Mouse (Mus musculus): ENCODE results near the gene Gm20517. TPM values are rescaled to one million over a fixed set of nuclear protein-coding genes. Genes with fewer than 3 reads are reported as not detected.

The Gm20517 gene
- 1 to 10 TPM; 3.0 to 3.5 TPM for total RNA-seq (2021)

DNA sequence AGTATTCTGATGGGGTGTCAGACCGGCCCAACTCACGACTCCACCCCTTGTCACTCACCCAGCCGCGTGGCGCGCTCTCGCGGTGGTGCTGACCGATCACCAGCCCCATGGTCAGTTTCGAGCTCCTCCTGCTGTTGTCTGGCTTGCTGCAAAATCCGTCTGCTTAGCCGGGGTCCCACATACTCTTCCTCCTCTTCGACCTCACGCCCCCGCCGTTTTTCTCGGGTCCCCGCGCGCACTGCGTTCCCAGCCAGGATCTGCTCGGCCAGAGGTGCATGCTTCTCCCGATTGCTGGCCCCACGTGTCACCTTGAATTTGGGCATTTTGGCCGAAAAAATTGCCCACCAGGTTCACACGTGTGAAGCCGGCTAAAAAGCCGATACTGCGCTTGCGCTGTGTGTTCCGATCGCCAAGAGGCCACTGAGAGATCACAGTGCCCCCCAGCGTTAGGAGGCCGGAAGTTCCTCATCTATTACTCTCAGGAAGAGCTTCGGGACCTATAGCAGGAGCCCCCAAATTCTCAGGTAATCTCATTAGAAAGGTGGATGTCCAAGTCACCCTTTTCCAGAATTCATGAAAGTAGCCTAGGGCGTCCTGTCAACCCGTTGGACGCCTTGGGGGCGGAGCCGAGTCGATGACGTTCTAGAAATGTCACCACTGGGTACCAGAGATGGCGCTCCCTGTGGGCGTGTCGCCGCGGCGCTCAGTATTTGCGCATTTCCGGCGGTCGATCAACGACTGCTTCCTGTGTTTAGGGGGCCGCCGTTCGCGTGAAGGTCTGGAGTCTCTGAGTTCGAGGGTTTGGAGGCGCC is at the start of gene Gm20517, which contains the start of the genes Bysl and Med20:
Gene Gm20517 (plus strand): TSS at position 741 of the 812 bp plus-strand sequence.
Gene Bysl (minus strand): TSS at position 644 of the 812 bp plus-strand sequence.
Gene Med20 (plus strand): TSS at position 734 of the 812 bp plus-strand sequence.
- DNase-seq = peak; percentile 98 to 99
- intact Hi-C loops (cut with DNase I) = loop anchor here (5.0 kb wide), 2 partner anchors 66 to 239 kb away; no protein-coding TSS in a partner anchor

GRCm38 (mm10) chr17:47562875-47563274 is 48.5 kb upstream of the Gm20517 start:
- no peak for DNase-seq
- intact Hi-C loops (cut with DNase I) = no loop called here

GRCm38 (mm10) chr17:47564612-47565011 is 46.8 kb upstream of the Gm20517 start:
- intact Hi-C loops (cut with DNase I) = no loop called here
- no peak for DNase-seq

GRCm38 (mm10) chr17:47566133-47566532 is 45.3 kb upstream of the Gm20517 start:
- no peak for DNase-seq
- intact Hi-C loops (cut with DNase I) = no loop called here

DNA sequence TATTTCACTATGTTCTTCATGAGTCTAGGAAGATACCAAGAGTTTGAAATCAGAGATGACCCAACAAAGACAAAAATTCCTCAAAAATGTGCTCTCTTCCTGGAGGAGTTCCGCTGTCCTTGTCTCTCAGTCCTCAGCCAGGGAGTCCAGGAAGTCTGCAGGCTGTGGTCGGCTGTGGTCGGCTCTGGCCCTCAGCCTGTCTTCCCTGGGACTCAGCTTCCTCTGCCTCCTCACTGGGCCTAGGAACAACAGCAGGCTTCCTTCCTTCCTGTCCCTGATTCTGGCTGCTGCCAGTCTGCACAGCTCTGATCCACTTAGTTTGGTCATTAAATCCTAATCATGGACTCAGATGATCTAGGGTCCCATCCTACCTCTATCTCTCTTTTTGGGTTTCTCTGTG is 44.1 kb upstream of the Gm20517 start:
- intact Hi-C loops (cut with DNase I) = no loop called here
- DNase-seq = peak; percentile 41 to 45

GRCm38 (mm10) chr17:47568389-47568788 is 43.0 kb upstream of the Gm20517 start:
- no peak for DNase-seq
- intact Hi-C loops (cut with DNase I) = no loop called here

GRCm38 (mm10) chr17:47568951-47569527 is 42.4 kb upstream of the Gm20517 start:
- DNase-seq = no peak
- intact Hi-C loops (cut with DNase I) = no loop called here

GRCm38 (mm10) chr17:47571621-47572020 is 39.8 kb upstream of the Gm20517 start:
- intact Hi-C loops (cut with DNase I) = loop anchor here (5.0 kb wide), 1 partner anchor 44 kb away; no protein-coding TSS in a partner anchor
- DNase-seq = no peak

DNA sequence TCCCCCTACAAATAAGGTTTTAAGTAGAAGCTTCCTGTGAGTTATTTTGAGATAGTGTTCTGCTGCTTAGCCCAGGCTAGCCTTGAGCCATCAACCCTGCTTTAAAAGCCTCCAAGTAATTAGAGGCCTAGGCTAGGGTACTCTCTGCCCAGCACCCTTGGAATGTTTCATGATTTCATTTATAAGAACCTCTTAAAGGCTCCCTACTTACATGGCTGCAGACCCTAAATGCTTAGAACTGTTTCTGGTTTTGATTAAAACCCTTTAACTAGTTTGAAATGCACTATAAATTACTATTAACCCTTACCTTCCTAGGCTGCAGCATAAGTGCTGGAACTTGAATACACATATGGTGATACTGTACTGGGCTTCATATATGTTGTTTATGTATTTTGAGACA is 39.0 kb upstream of the Gm20517 start:
- intact Hi-C loops (cut with DNase I) = loop anchor here (5.0 kb wide), 1 partner anchor 45 kb away; no protein-coding TSS in a partner anchor
- DNase-seq = no peak

DNA sequence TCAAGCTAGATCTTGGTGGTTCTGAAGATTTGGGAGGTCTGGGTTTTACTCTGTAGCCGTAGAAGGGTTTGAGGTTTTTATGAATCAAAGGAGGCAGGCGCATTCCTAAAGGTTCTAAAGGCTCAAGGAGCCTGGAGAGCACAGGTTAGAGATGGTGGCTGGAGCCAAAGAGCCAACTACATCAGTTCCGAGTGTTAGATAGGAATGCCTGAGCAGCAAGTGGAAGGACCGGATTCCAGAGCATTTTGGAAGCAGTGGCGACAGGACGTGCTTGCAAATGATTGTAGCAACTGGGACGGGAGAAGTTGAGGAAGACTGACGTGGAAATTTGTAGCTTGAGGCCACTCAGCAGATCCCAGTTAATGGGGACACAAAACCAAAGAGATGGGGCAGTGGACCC is 37.4 kb upstream of the Gm20517 start:
- no peak for DNase-seq
- intact Hi-C loops (cut with DNase I) = loop anchor here (5.0 kb wide), 1 partner anchor 47 kb away; no protein-coding TSS in a partner anchor

DNA sequence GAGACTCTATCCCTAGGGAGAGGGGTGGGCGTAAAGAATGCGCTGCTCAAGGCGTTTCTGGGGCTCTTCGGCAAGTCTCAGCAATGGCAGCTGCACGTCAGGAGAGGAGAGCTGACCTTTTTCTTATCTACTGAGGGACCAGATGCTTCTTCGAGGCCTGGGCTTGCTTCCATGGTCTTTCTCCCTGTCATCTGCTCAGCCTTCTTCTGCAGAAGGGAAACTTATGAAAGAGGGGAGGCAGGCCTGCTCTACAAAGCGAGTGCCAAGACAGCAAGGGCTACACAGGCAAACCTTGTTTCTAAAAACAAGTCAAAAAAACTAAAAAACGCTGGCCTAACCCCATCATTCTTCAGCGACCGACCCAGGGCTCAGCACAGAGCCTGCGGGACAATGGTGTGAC is 36.6 kb upstream of the Gm20517 start:
- peak; percentile 57 to 60 for DNase-seq
- intact Hi-C loops (cut with DNase I) = loop anchor here (5.0 kb wide), 1 partner anchor 48 kb away; no protein-coding TSS in a partner anchor

DNA sequence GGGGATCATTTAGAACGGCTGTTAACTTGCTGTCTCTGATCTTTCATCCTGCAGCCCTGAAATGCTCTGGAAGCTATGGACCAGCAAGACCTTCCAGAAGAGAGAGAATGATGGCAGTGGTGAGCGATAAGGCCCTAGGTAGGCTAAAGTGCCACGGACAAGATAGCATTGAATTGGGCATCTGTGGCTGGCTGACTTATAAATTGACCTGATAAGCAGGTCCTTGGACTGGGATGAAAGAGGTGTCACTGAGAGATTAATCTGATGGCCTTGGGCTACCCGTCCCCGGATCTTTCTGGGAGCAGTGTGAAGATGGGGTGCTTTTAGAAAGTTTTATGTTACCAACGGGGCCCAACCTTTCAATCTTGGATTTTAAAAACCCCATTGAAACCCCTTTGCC is 32.7 kb upstream of the Gm20517 start:
- no peak for DNase-seq

GRCm38 (mm10) chr17:47580962-47581361 is 30.4 kb upstream of the Gm20517 start:
- intact Hi-C loops (cut with DNase I) = loop anchor here (5.0 kb wide), 1 partner anchor 39 kb away; no protein-coding TSS in a partner anchor
- no peak for DNase-seq

More for the DNA sequence above, 32.7 kb upstream of the Gm20517 start:
- intact Hi-C loops (cut with DNase I) = no loop called here

- no peak for DNase-seq
- intact Hi-C loops (cut with DNase I) = no loop called here
Observed at GRCm38 (mm10) chr17:47588517-47588916, 22.9 kb upstream of the Gm20517 start.

DNA sequence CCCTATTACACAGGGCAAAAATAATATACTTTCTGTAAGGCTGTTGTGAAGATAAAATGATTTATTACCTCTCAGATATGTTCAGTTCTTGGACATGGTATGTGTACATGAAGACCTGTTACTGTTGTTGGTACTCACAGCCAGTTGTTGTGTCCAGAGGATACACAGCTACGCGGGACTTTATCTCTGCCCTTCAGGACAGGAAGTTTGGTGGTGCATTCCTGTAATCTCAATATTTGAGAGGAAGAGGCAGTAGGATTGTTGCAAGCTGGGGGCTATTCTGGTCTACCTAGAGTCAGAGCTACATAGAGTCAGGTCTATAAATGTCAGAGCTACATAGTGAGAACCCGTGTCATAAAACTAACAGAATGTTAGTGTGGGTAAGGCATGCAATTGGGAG is 20.3 kb upstream of the Gm20517 start:
- intact Hi-C loops (cut with DNase I) = no loop called here
- no peak for DNase-seq

DNA sequence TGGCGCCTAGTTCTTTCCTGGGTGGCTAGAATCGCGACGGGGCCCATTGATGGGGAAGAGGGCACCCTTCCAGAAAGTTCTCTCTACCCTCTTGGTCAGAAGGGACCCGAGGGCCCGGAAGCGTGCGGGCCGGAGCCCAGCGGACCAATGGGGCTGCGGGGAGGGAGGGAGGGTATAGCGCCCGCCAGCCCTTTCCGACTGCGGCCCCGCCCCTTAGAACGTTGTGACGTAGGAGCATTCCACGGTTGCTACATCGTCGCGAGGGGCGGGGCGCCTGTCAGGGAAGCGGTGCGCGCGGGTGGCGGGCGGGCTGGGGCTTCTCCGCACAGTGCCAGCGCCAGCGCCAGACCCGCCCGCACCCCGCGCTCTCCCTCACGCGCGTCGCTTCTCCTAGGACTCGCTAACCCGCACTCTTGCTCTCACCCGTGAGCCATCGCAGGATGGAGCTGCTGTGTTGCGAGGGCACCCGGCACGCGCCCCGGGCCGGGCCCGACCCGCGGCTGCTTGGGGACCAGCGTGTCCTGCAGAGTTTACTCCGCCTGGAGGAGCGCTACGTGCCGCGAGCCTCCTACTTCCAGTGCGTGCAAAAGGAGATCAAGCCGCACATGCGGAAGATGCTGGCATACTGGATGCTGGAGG is 18.1 kb upstream of the Gm20517 start:
- DNase-seq = peak; percentile 97
- intact Hi-C loops (cut with DNase I) = no loop called here

GRCm38 (mm10) chr17:47593854-47594182 is 17.6 kb upstream of the Gm20517 start:
- intact Hi-C loops (cut with DNase I) = loop anchor here (2.0 kb wide), 1 partner anchor 71 kb away; no protein-coding TSS in a partner anchor

GRCm38 (mm10) chr17:47594183-47594968 is 17.0 kb upstream of the Gm20517 start:
- DNase-seq = peak; percentile 64 to 70
- intact Hi-C loops (cut with DNase I) = loop anchor here (2.0 kb wide), 1 partner anchor 72 kb away; no protein-coding TSS in a partner anchor

More at GRCm38 (mm10) chr17:47593854-47594182, 17.6 kb upstream of the Gm20517 start:
- no peak for DNase-seq

DNA sequence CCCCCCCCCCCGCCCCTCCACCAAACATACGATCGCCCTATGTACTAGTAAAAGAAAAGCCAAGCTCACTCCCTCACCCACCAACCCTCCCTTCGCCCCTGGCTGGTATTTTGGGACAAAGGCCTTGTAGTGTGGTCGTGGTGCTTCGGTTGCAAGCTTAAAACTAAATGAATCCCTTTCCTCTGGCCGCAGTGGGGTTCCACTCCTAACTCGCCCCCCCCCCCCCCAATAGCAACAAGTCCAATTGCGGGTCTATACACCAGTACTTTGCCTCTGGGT is 16.5 kb upstream of the Gm20517 start:
- intact Hi-C loops (cut with DNase I) = loop anchor here (2.0 kb wide), 1 partner anchor 72 kb away; no protein-coding TSS in a partner anchor
- DNase-seq = no peak
